Mouse (Mus musculus): ENCODE results near the gene Rbm38. TPM values are rescaled to one million over a fixed set of nuclear protein-coding genes. Genes with fewer than 3 reads are reported as not detected.

Rbm38 gene
- 46.6 and 56.5 TPM in 2 replicates for polyA plus RNA-seq (2014; fragmentation: Nextera tagmentation; extraction: Ambion mirVana)

DNA sequence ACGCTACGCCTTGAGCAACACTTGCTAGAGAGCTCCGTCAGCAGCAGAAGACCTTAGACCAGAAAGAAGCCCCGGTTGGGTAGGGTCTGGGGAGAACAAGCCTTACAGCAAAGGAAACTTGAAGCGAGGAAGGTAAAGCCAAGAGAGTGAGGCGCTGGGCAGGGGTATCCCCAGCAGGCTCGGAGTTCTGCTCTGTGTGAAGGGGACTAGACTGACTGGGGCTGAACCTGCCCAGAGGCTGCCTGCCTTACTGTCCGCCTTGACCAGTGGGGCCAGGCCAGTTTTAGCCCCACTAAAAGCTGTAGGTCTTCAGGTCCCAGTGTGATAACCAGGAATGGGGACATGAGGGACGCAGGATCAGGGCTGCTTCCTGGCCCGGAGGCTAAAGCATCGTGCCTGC lies at the start of gene Rbm38:
Gene Rbm38 (plus strand): TSS at position 69 of the 400 bp plus-strand sequence.
- H3K27me3 ChIP-seq (ENCODE audit: control insufficient read depth, insufficient read depth, low read length): peaks cover 8% of the 10 kb centered on the region
- H3K27ac ChIP-seq (replicated peaks; ENCODE audit: low read depth, low read length): no peak within 1 kb of the TSS
- H3K36me3 ChIP-seq (replicated peaks; ENCODE audit: control insufficient read depth, insufficient read depth, low read depth, low read length): no peaks in the 10 kb centered on the region
- H3K9ac ChIP-seq (replicated peaks; ENCODE audit: low read length): peak within 1 kb of the TSS; percentile 54
- peak within 1 kb of the TSS; percentile 27 for H3K4me3 ChIP-seq (ENCODE audit: low read depth, low read length)
- H3K4me1 ChIP-seq (ENCODE audit: control insufficient read depth, insufficient read depth, low read length): peaks cover 7% of the 10 kb centered on the region
- 27% methylated on average over 11 of the region's 11 CpGs for WGBS
- DNase-seq (ENCODE audit: low spot score) (no peak), ATAC-seq (replicated peaks; ENCODE audit: insufficient number of reproducible peaks, low FRiP score, low TSS enrichment, low read depth) (no peak)
- H3K9me3 ChIP-seq (replicated peaks; ENCODE audit: control insufficient read depth, low read length): no peaks in the 10 kb centered on the region
- H3K4me2 ChIP-seq (ENCODE audit: low read depth, low read length): peak within 1 kb of the TSS; percentile 71

DNA sequence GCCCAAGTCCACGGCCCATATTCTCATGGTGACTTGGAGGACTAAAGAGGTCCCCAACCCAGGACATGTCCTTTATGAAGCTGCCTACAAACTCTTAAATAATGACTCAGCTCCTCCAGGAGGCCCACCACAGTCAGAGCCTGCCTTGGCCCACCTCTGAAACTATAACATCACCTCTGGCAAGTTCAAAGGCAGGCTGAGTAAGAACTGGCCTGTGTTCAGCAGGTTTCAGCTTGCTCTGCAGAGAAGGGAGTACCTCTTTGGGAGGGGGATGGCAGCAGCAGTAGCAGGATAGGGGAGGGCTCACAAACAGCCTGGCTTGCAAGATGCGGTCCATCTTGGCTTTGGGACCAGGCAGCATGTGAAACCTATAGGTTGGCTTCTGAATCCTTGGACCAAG lies 48.4 kb upstream of the Rbm38 start:
- H3K9ac ChIP-seq (replicated peaks; ENCODE audit: low read length): no peak overlapping the region
- no peak for ATAC-seq (replicated peaks; ENCODE audit: insufficient number of reproducible peaks, low FRiP score, low TSS enrichment, low read depth)
- no peak overlapping the region for H3K4me2 ChIP-seq (ENCODE audit: low read depth, low read length)
- H3K27me3 ChIP-seq (ENCODE audit: control insufficient read depth, insufficient read depth, low read length): no peaks in the 10 kb centered on the region
- no peaks in the 10 kb centered on the region for H3K36me3 ChIP-seq (replicated peaks; ENCODE audit: control insufficient read depth, insufficient read depth, low read depth, low read length)
- DNase-seq (ENCODE audit: low spot score): no peak
- peaks cover 1% of the 10 kb centered on the region; the same call in 1 of the 2 replicates for H3K4me1 ChIP-seq (ENCODE audit: control insufficient read depth, insufficient read depth, low read length)
- H3K4me3 ChIP-seq (ENCODE audit: low read depth, low read length): no peak overlapping the region
- 89% methylated on average over 2 of the region's 2 CpGs for WGBS
- no peaks in the 10 kb centered on the region for H3K9me3 ChIP-seq (replicated peaks; ENCODE audit: control insufficient read depth, low read length)
- no peak overlapping the region for H3K27ac ChIP-seq (replicated peaks; ENCODE audit: low read depth, low read length)

DNA sequence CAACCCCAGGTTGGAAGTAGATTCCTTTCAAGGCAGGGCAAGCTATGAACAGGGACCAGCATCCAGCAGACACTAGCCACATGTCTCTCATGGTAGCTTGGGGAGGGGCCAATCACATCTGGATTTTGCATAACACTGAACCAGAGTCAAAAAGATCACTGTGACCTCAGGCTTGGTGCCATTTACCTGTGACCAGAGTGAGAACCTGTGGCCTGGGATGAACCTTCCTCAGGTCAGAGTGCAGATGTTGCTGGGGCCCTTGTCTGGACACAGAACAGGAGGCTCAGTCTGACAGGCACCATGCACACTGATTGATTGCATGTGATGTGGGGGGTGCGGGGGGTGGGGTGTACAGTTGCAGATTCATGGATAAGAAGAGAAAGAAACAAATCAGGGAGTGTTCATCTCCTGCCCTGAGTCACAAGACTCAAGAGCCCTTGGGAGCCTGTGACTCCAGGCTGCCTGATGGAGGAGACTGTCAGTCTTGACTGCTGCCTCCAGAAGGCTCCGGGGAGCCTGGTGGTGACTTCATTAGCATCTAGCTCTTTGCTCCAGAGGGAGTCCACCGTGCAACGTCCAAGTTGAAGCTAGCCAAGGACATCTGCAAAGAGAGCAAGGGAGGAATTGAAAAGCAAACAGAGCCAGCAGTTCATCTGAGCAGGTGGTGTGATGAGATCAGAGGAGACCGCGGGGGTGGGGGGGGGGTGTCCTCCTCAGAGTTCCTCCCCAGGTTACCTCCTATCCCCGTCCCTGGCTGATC lies 46.3 kb upstream of the Rbm38 start:
- Histone ChIP-seq H3K36me3 (replicated peaks; ENCODE audit: control insufficient read depth, insufficient read depth, low read depth, low read length) (no peaks in the 10 kb centered on the region), H3K4me2 (ENCODE audit: low read depth, low read length) (no peak overlapping the region), H3K4me1 (ENCODE audit: control insufficient read depth, insufficient read depth, low read length) (peaks cover 6% of the 10 kb centered on the region; the same call in 1 of the 2 replicates), H3K4me3 (ENCODE audit: low read depth, low read length) (no peak overlapping the region), H3K9me3 (replicated peaks; ENCODE audit: control insufficient read depth, low read length) (no peaks in the 10 kb centered on the region), H3K9ac (replicated peaks; ENCODE audit: low read length) (no peak overlapping the region), H3K27me3 (ENCODE audit: control insufficient read depth, insufficient read depth, low read length) (no peaks in the 10 kb centered on the region), H3K27ac (replicated peaks; ENCODE audit: low read depth, low read length) (no peak overlapping the region)
- ATAC-seq (replicated peaks; ENCODE audit: insufficient number of reproducible peaks, low FRiP score, low TSS enrichment, low read depth) (no peak), DNase-seq (ENCODE audit: low spot score) (no peak)
- WGBS: 27% methylated on average over 7 of the region's 7 CpGs

GRCm38 (mm10) chr2:172974701-172975100 lies 45.6 kb upstream of the Rbm38 start:
- no peaks in the 10 kb centered on the region for H3K9me3 ChIP-seq (replicated peaks; ENCODE audit: control insufficient read depth, low read length)
- H3K9ac ChIP-seq (replicated peaks; ENCODE audit: low read length): no peak overlapping the region
- no peak overlapping the region for H3K4me2 ChIP-seq (ENCODE audit: low read depth, low read length)
- H3K27ac ChIP-seq (replicated peaks; ENCODE audit: low read depth, low read length): no peak overlapping the region
- H3K4me1 ChIP-seq (ENCODE audit: control insufficient read depth, insufficient read depth, low read length): peaks cover 6% of the 10 kb centered on the region; the same call in 1 of the 2 replicates
- no peaks in the 10 kb centered on the region for H3K27me3 ChIP-seq (ENCODE audit: control insufficient read depth, insufficient read depth, low read length)
- 22% methylated on average over 7 of the region's 7 CpGs for WGBS
- DNase-seq (ENCODE audit: low spot score) (no peak), ATAC-seq (replicated peaks; ENCODE audit: insufficient number of reproducible peaks, low FRiP score, low TSS enrichment, low read depth) (no peak)
- no peaks in the 10 kb centered on the region for H3K36me3 ChIP-seq (replicated peaks; ENCODE audit: control insufficient read depth, insufficient read depth, low read depth, low read length)
- H3K4me3 ChIP-seq (ENCODE audit: low read depth, low read length): no peak overlapping the region

DNA sequence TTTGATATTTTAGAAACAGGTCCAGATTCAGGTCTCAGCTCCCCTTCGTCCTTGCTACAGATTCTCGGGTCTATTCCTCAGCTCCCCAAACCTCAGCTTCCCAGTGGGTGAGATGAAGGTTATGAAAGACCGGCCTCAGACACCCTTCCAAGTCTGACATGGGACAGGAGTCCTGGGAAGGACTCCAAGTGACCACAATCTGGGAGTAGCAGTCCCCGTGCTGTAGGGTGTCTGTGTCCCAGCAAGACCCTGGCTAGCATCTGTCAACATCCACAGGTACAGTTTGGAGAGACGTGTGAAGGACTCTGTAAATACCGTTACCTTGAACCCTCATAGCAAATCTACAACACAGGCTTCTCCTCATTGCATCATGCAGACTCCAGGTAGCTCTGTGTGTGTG lies 45.1 kb upstream of the Rbm38 start:
- no peak for ATAC-seq (replicated peaks; ENCODE audit: insufficient number of reproducible peaks, low FRiP score, low TSS enrichment, low read depth)
- H3K36me3 ChIP-seq (replicated peaks; ENCODE audit: control insufficient read depth, insufficient read depth, low read depth, low read length): no peaks in the 10 kb centered on the region
- no peak for DNase-seq (ENCODE audit: low spot score)
- no peaks in the 10 kb centered on the region for H3K27me3 ChIP-seq (ENCODE audit: control insufficient read depth, insufficient read depth, low read length)
- no peak overlapping the region for H3K4me3 ChIP-seq (ENCODE audit: low read depth, low read length)
- peaks cover 6% of the 10 kb centered on the region; the same call in 1 of the 2 replicates for H3K4me1 ChIP-seq (ENCODE audit: control insufficient read depth, insufficient read depth, low read length)
- no peaks in the 10 kb centered on the region for H3K9me3 ChIP-seq (replicated peaks; ENCODE audit: control insufficient read depth, low read length)
- no peak overlapping the region for H3K27ac ChIP-seq (replicated peaks; ENCODE audit: low read depth, low read length)
- no peak overlapping the region for H3K9ac ChIP-seq (replicated peaks; ENCODE audit: low read length)
- no peak overlapping the region for H3K4me2 ChIP-seq (ENCODE audit: low read depth, low read length)
- 82% methylated on average over 6 of the region's 6 CpGs for WGBS

DNA sequence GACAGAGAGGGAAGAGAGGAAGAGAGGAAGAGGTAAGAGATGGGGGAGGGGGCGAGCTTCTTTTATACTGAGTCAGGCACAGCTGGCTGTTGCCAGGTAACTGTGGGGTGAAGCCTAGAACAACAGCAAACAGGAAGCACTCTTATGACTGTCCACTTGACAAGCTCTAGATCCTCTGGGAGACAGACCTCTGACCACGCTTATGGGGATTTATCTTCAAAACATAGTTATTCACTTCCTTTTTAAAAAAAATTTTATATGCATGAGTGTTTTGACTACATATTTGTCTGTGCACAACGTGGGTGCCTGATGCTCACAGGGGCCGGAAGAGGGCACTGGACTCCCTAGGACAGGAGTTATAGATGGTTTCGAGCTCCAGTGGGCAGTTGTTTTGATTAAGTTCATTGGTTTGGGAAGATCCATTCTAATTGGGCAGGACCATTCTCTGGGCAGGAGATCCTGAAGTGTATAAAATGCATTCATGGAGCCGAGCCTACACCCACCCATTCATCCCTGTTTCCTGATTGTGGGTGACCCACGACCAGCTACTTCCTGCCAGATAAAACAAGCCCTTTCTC lies 43.5 kb upstream of the Rbm38 start:
- H3K9me3 ChIP-seq (replicated peaks; ENCODE audit: control insufficient read depth, low read length): no peaks in the 10 kb centered on the region
- WGBS: 24% methylated on average over 7 of the region's 7 CpGs
- peak overlapping the region; percentile 3; the same call in 1 of the 2 replicates for H3K4me2 ChIP-seq (ENCODE audit: low read depth, low read length)
- H3K27me3 ChIP-seq (ENCODE audit: control insufficient read depth, insufficient read depth, low read length): no peaks in the 10 kb centered on the region
- peaks cover 6% of the 10 kb centered on the region; the same call in 1 of the 2 replicates for H3K4me1 ChIP-seq (ENCODE audit: control insufficient read depth, insufficient read depth, low read length)
- H3K27ac ChIP-seq (replicated peaks; ENCODE audit: low read depth, low read length): no peak overlapping the region
- DNase-seq (ENCODE audit: low spot score) (peak; percentile 43), ATAC-seq (replicated peaks; ENCODE audit: insufficient number of reproducible peaks, low FRiP score, low TSS enrichment, low read depth) (no peak)
- no peak overlapping the region for H3K4me3 ChIP-seq (ENCODE audit: low read depth, low read length)
- H3K36me3 ChIP-seq (replicated peaks; ENCODE audit: control insufficient read depth, insufficient read depth, low read depth, low read length): no peaks in the 10 kb centered on the region
- H3K9ac ChIP-seq (replicated peaks; ENCODE audit: low read length): no peak overlapping the region; the same call in 1 of the 2 replicates

DNA sequence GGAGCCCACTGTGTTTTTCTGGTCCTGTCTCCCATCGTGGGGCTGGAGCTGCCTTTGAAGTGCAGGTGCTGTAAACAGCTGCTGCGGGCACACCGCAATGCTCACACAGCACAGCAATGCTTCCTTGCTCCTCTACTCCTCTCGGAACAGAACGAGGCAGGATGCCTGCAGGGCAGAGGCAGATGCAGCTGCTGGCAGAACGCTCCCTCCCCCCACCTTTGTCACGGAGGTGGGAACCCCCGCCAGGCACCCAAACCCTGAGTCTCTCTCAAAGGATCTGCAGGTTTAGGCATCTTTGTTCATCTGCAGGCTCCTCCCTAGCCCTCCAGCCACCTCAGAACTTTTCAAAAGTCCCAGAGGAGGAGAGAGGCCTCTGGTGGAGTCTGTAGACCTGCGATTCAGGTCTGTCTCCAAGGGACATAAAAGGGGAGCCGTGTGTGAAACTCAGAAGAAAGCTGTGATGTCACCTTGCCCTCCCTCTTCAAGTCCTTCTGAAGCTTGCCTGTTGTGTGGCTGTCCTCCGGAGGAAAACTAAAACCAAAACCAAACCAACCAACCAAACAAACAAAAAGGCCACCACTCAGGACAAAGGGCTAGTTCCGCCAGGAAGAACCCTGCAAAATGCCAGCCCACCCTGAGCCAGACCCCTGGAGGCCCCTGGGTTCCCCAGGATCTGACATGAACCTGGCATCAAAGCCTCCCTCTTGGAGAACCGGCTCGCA lies 42.7 kb upstream of the Rbm38 start, which contains the start of gene Spo11:
Gene Spo11 (plus strand): TSS at position 292 of the 722 bp plus-strand sequence.
- H3K27ac ChIP-seq (replicated peaks; ENCODE audit: low read depth, low read length): no peak within 1 kb of the TSS
- DNase-seq (ENCODE audit: low spot score): peak; percentile 49
- no peaks in the 10 kb centered on the region for H3K9me3 ChIP-seq (replicated peaks; ENCODE audit: control insufficient read depth, low read length)
- no peaks in the 10 kb centered on the region for H3K36me3 ChIP-seq (replicated peaks; ENCODE audit: control insufficient read depth, insufficient read depth, low read depth, low read length)
- no peak for ATAC-seq (replicated peaks; ENCODE audit: insufficient number of reproducible peaks, low FRiP score, low TSS enrichment, low read depth)
- WGBS: 11% methylated on average over 14 of the region's 14 CpGs
- no peaks in the 10 kb centered on the region for H3K27me3 ChIP-seq (ENCODE audit: control insufficient read depth, insufficient read depth, low read length)
- H3K9ac ChIP-seq (replicated peaks; ENCODE audit: low read length): peak within 1 kb of the TSS; percentile 14
- H3K4me2 ChIP-seq (ENCODE audit: low read depth, low read length): peak within 1 kb of the TSS; percentile 3
- H3K4me1 ChIP-seq (ENCODE audit: control insufficient read depth, insufficient read depth, low read length): peaks cover 6% of the 10 kb centered on the region; the same call in 1 of the 2 replicates
- no peak within 1 kb of the TSS for H3K4me3 ChIP-seq (ENCODE audit: low read depth, low read length)

Data from embryonic facial prominence, embryonic 11.5 days (tissue).